Mouse (Mus musculus): ENCODE results near the gene Fcer1g.

- TF ChIP-seq CTCF (IDR thresholded peaks at IDR 0.05; ENCODE audit: extremely low read depth, insufficient read length, insufficient replicate concordance, low read depth, low read length) (no peak), POLR2A (IDR thresholded peaks at IDR 0.05; ENCODE audit: low read depth, low read length) (no peak)
These were observed 43.6 kb upstream of the Fcer1g start for GRCm38 (mm10) chr1:171277736-171278135.
